Mouse (Mus musculus): ENCODE measurements around the gene Cuedc1. TPM values are rescaled to one million over a fixed set of nuclear protein-coding genes. Genes with fewer than 3 reads are reported as not detected.
A peak's percentile ranks its signal among the peaks of the same experiment; 100 is the strongest.

Cuedc1 gene
- total RNA-seq, 2 experiments from 2014 or later = 65.4 to 69.7 TPM

- intact Hi-C loops (cut with DNase I) = no loop called here
- no peak for DNase-seq
Observed at GRCm38 (mm10) chr11:88076394-88076793, 21.5 kb upstream of the Cuedc1 start.

- DNase-seq = no peak
- intact Hi-C loops (cut with DNase I) = no loop called here
Observed at GRCm38 (mm10) chr11:88083699-88084098, 14.2 kb upstream of the Cuedc1 start.

- intact Hi-C loops (cut with DNase I) = no loop called here
- DNase-seq = peak; percentile 96
Observed at GRCm38 (mm10) chr11:88086737-88087627, 10.9 kb upstream of the Cuedc1 start.

GRCm38 (mm10) chr11:88089150-88089549 is 8.7 kb upstream of the Cuedc1 start:
- intact Hi-C loops (cut with DNase I) = no loop called here
- DNase-seq = no peak

GRCm38 (mm10) chr11:88090293-88090692 is 7.6 kb upstream of the Cuedc1 start:
- no peak for DNase-seq
- intact Hi-C loops (cut with DNase I) = loop anchor here (10.0 kb wide), 1 partner anchor 75 kb away; no protein-coding TSS in a partner anchor

- intact Hi-C loops (cut with DNase I) = loop anchor here (10.0 kb wide), 1 partner anchor 73 kb away; no protein-coding TSS in a partner anchor
- no peak for DNase-seq
Observed at GRCm38 (mm10) chr11:88091949-88092348, 5.9 kb upstream of the Cuedc1 start.

- no peak for DNase-seq
- intact Hi-C loops (cut with DNase I) = loop anchor here (10.0 kb wide), 1 partner anchor 68 kb away; no protein-coding TSS in a partner anchor
Observed at GRCm38 (mm10) chr11:88097173-88097572, 685 bp upstream of the Cuedc1 start.

- intact Hi-C loops (cut with DNase I) = loop anchor here (10.0 kb wide), 1 partner anchor 66 kb away; no protein-coding TSS in a partner anchor
- DNase-seq = peak; percentile 77
Observed at GRCm38 (mm10) chr11:88098787-88099598, 1.1 kb downstream of the Cuedc1 start.

- intact Hi-C loops (cut with DNase I) = loop anchor here (10.0 kb wide), 1 partner anchor 65 kb away; no protein-coding TSS in a partner anchor
- peak; percentile 62 for DNase-seq
Observed at GRCm38 (mm10) chr11:88099599-88100023, 1.8 kb downstream of the Cuedc1 start.

- intact Hi-C loops (cut with DNase I) = no loop called here
- DNase-seq = no peak
Observed at GRCm38 (mm10) chr11:88100170-88100569, 2.3 kb downstream of the Cuedc1 start.

GRCm38 (mm10) chr11:88103214-88103941 is 5.5 kb downstream of the Cuedc1 start:
- DNase-seq = no peak
- intact Hi-C loops (cut with DNase I) = no loop called here

GRCm38 (mm10) chr11:88105494-88106291 is 7.8 kb downstream of the Cuedc1 start:
- DNase-seq = no peak
- intact Hi-C loops (cut with DNase I) = no loop called here

- DNase-seq = no peak
Observed at GRCm38 (mm10) chr11:88106292-88106554, 8.4 kb downstream of the Cuedc1 start.

GRCm38 (mm10) chr11:88107365-88107764 is 9.5 kb downstream of the Cuedc1 start:
- no peak for DNase-seq
- intact Hi-C loops (cut with DNase I) = no loop called here

More at GRCm38 (mm10) chr11:88106292-88106554, 8.4 kb downstream of the Cuedc1 start:
- intact Hi-C loops (cut with DNase I) = no loop called here

- intact Hi-C loops (cut with DNase I) = no loop called here
- no peak for DNase-seq
Observed at GRCm38 (mm10) chr11:88110031-88110594, 12.3 kb downstream of the Cuedc1 start.

GRCm38 (mm10) chr11:88112078-88112477 is 14.2 kb downstream of the Cuedc1 start:
- DNase-seq = no peak
- intact Hi-C loops (cut with DNase I) = no loop called here

- no peak for DNase-seq
- intact Hi-C loops (cut with DNase I) = no loop called here
Observed at GRCm38 (mm10) chr11:88112677-88113333, 14.9 kb downstream of the Cuedc1 start.

GRCm38 (mm10) chr11:88113543-88114271 is 15.8 kb downstream of the Cuedc1 start:
- peak; percentile 26 for DNase-seq
- intact Hi-C loops (cut with DNase I) = no loop called here
